Mouse (Mus musculus) cerebellum, postnatal 14 days (tissue): ENCODE measurements around the gene Zfand2a.

ENCODE experiments used
- DNase-seq, 2 experiments: peaks; one replicate each; pipeline ENCODE4 v3.0.0; 2021; ENCODE audit warnings: mixed read lengths in 2 of 2

Gene Zfand2a

GRCm38 (mm10) chr5:139429818-139430341, 54.5 kb downstream of the Zfand2a start:
- no peak for DNase-seq

DNA sequence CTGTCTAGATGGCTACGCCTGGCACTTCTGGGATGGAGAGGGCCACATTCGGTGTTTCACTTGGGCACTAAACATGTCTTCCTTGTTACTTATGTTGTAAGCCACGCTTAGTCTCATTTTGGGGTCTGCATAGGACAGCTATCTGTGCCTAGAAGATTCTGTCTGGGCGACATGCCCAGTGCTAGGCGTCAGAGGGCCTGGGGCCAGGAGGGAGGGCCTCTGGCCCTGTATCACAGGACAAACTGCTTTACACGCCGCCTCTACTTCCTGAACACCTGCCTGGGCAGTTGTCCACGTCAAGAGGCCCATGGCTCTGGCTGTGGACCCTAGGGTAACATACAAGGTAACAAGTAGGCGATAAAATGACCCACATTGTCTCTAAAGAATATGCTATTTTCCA, 56.4 kb downstream of the Zfand2a start:
- peak; percentile 80 to 83 for DNase-seq

DNA sequence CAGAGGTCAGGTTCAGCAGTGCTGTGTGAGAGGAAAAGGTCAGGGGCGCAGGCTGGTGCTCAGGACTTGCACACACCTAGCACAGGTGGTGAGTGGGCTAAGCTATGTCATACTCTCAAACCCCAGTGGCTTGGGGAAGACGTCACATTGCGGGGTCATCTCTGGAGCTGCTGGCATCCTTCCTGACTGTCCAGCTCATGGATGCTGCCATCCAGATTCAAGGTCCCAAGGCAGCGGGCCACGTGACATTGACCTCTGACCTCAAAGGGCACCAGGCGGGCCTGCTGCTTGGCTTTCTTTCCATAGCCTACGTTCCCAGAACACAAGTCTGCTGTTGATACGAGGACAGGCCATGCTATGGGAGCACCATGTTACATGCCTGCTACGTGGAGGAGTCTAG, 57.3 kb downstream of the Zfand2a start:
- no peak for DNase-seq

DNA sequence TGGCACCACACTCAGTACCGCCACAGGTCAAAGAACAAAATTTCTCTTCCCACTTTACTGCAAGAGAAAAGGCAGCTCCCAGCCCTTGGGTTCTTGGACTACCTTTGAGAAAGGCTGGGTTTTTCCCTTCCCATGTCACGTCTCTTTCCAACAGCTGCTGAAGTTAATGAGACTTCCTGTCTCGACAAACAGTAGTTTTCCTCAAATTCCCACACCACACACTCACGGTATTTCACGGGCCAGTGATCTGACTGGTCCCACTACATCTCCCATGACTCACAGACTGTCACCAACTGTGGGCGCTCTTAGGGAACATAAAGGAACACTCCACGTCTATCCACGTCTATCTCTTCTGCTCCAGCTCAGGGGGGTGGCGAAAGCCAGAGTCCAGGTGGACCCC, 59.2 kb downstream of the Zfand2a start:
- DNase-seq = no peak

DNA sequence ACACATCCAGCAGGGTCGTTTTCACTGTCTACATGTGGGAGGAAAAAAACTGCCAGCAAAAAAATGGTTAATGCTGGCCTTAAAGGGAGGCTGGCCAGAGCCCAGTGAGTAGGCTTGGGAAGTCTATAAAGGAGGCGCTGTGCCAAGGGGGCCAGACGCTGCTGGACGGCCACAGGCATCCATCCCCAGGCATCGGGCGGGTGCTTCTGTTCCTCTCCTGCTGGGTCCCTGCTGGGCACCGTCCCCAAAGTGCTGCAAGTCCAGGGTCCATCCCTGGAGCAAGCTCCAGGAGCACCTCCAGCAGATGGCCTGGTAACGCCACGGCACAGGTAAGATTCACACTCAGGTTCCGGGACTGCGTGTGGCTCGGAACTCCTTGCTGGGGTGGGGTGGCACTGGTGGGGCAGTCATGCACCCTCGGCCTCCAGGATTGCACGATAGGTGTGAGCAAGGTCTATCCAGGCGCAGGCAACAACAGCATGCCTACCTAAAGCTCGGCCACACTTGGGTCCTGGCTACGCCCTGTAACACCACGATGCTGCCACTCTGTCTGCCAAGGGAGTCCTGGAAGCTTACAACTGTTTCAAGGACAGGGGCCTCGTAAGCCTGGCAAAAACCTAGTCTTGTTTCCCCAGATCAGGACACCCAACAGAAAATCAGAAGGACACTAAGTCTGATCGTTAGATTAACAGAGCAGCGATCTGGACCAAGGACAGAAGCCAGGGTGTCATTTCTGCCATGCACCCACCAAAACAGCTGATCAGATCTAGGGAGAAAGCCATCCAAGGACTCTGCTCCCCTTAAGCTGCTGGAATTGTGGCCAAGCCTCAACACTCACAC, 61.1 kb downstream of the Zfand2a start, which contains the start of gene Gper1:
Gene Gper1 (plus strand): TSS at position 126 of the 840 bp plus-strand sequence.
- DNase-seq = peak; percentile 84
